Mouse (Mus musculus): ENCODE results near the gene Rgr.
"Not testable (repeated sequence)": the region's sequence is repeated elsewhere in the genome, so short reads cannot be mapped to it uniquely, and the experiment has no call there.

Gene Rgr

GRCm38 (mm10) chr14:37003431-37004095 lies 45.2 kb downstream of the Rgr start:
- DNase-seq (ENCODE audit: extremely low spot score, low read depth, low spot score) = no peak

GRCm38 (mm10) chr14:37002852-37003251 lies 45.9 kb downstream of the Rgr start:
- DNase-seq (ENCODE audit: extremely low spot score, low read depth, low spot score) = no peak

GRCm38 (mm10) chr14:37000780-37001179 lies 48.0 kb downstream of the Rgr start:
- DNase-seq (ENCODE audit: extremely low spot score, low read depth, low spot score) = not testable (repeated sequence)

GRCm38 (mm10) chr14:36989784-36990183 lies 59.0 kb downstream of the Rgr start:
- no peak for DNase-seq (ENCODE audit: extremely low spot score, low read depth, low spot score)

GRCm38 (mm10) chr14:36985693-36986092 lies 63.1 kb downstream of the Rgr start:
- no peak for DNase-seq (ENCODE audit: extremely low spot score, low read depth, low spot score)

Measured in hindlimb bud, embryonic 11.5 days (tissue).